Comparison of ENCODE assay signal across 9 mouse cellular contexts in the genomic region with DNA sequence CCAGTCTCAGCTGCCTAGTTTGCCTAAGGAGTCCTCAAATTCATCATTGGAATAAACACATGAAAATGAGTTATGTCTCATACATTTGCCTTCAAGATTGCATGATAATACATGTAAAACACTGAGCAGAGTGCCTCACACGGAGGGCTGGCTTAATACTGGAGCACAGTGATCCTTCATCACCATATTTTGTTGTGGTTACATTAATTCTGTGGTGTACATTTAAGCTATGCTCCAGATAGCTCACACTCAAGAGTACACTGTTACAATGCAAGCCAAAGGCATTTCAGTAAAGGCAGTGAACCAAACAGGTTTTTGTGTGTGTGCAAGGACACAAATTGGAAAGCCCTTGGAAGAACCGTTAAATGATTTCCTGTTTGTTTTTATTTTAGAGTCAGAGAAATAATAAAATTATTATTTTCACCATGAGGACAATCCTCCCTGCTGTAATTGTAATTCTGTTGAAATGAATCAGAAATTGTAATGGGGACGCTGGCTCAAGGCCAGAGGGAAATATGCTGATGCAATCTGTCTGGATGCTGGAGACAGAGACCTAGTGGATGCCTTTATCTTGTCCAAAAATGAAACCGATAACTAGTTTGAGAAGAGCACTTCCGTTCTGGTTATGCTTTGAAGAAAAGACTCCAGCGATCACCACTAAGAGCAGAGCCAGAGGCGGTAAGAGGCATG.
DNase-seq lines count a peak whose midpoint lies in the region; ATAC-seq and TF ChIP-seq lines count a peak whose summit lies in the region.
"Had no signal": no experiment of that assay in that cellular context is flagged by ENCODE, and none has a peak within 500 bp of the region (broad histone marks: within the 10 kb centered on the region; RNA-seq: fewer than 3 reads in every experiment).

No protein-coding gene starts in this region.

- no peak overlapping the region for H3K9ac ChIP-seq in stomach, embryonic 16.5 days (ENCODE audit: low read length)
- no peak overlapping the region for H3K9ac ChIP-seq in stomach, postnatal 0 days (ENCODE audit: low read length)
- no peak overlapping the region for H3K9ac ChIP-seq in hindbrain, embryonic 16.5 days (ENCODE audit: low read depth, low read length)
- H3K9ac ChIP-seq: neural tube, embryonic 13.5 days had no signal

- DNase-seq in cerebellum, postnatal 25 days = peak; percentile 15 to 57
- DNase-seq in cerebellum, adult 9-11 months = no peak
- no peak for DNase-seq in stomach, postnatal 0 days (ENCODE audit: low spot score)
- peak; percentile 20 to 34 for DNase-seq in kidney, postnatal 4 days
- peak; percentile 42 for DNase-seq in right cerebral cortex, postnatal 4 days
- no peak for DNase-seq in c-Kit-positive CD71-positive TER-119-positive erythroid progenitor cells, embryonic 14.5 days (ENCODE audit: low spot score)

- H3K4me3 ChIP-seq in stomach, embryonic 16.5 days (replicated peaks; ENCODE audit: low read length) = no peak overlapping the region
- no peak overlapping the region for H3K4me3 ChIP-seq in stomach, postnatal 0 days (ENCODE audit: low read depth, low read length)
- no peak overlapping the region for H3K4me3 ChIP-seq in hindbrain, embryonic 16.5 days (ENCODE audit: low read length)
- H3K4me3 ChIP-seq: neural tube, embryonic 13.5 days had no signal

- no peaks in the 10 kb centered on the region for H3K27me3 ChIP-seq in stomach, embryonic 16.5 days (ENCODE audit: control insufficient read depth, insufficient read depth, low read length)
- H3K27me3 ChIP-seq in stomach, postnatal 0 days (ENCODE audit: control insufficient read depth, insufficient read depth, low read length) = no peaks in the 10 kb centered on the region
- no peaks in the 10 kb centered on the region for H3K27me3 ChIP-seq in hindbrain, embryonic 16.5 days (replicated peaks; ENCODE audit: control insufficient read depth, insufficient read depth, low read length)
- H3K27me3 ChIP-seq: neural tube, embryonic 13.5 days had no signal

- no peaks in the 10 kb centered on the region for H3K9me3 ChIP-seq in stomach, embryonic 16.5 days (replicated peaks; ENCODE audit: control insufficient read depth, low read length)
- no peaks in the 10 kb centered on the region for H3K9me3 ChIP-seq in stomach, postnatal 0 days (ENCODE audit: control insufficient read depth, low read length)
- H3K9me3 ChIP-seq in hindbrain, embryonic 16.5 days (ENCODE audit: control insufficient read depth, low read length) = no peaks in the 10 kb centered on the region
- H3K9me3 ChIP-seq: neural tube, embryonic 13.5 days had no signal

- no peaks in the 10 kb centered on the region; the same call in 1 of the 2 replicates for H3K4me1 ChIP-seq in stomach, embryonic 16.5 days (ENCODE audit: control insufficient read depth, insufficient read depth, low read length)
- H3K4me1 ChIP-seq in stomach, postnatal 0 days (replicated peaks; ENCODE audit: control insufficient read depth, insufficient read depth) = no peaks in the 10 kb centered on the region
- H3K4me1 ChIP-seq in hindbrain, embryonic 16.5 days (ENCODE audit: control insufficient read depth, insufficient read depth, low read depth, low read length) = no peaks in the 10 kb centered on the region

- no peaks in the 10 kb centered on the region for H3K36me3 ChIP-seq in stomach, embryonic 16.5 days (ENCODE audit: control insufficient read depth, insufficient read depth, low read length)
- no peaks in the 10 kb centered on the region for H3K36me3 ChIP-seq in stomach, postnatal 0 days (ENCODE audit: control insufficient read depth, insufficient read depth, low read length)
- no peaks in the 10 kb centered on the region for H3K36me3 ChIP-seq in hindbrain, embryonic 16.5 days (ENCODE audit: control insufficient read depth, insufficient read depth, low read length)
- H3K36me3 ChIP-seq: neural tube, embryonic 13.5 days had no signal

- no peak overlapping the region for H3K4me2 ChIP-seq in stomach, embryonic 16.5 days (ENCODE audit: low read depth, low read length)
- H3K4me2 ChIP-seq in stomach, postnatal 0 days (replicated peaks; ENCODE audit: low read depth) = no peak overlapping the region
- H3K4me2 ChIP-seq in hindbrain, embryonic 16.5 days (ENCODE audit: low read length) = no peak overlapping the region
- H3K4me2 ChIP-seq: neural tube, embryonic 13.5 days had no signal

- no peak for TF ChIP-seq EP300 in stomach, postnatal 0 days (optimal IDR thresholded peaks at IDR 0.05)

- H3K27ac ChIP-seq in stomach, embryonic 16.5 days (ENCODE audit: low read length) = peak overlapping the region; percentile 24; the same call in 1 of the 2 replicates
- H3K27ac ChIP-seq in stomach, postnatal 0 days (replicated peaks) = no peak overlapping the region
- no peak overlapping the region for H3K27ac ChIP-seq in hindbrain, embryonic 16.5 days (ENCODE audit: low read depth, low read length)
- H3K27ac ChIP-seq: neural tube, embryonic 13.5 days had no signal

- TF ChIP-seq CTCF in stomach, postnatal 0 days (IDR thresholded peaks at IDR 0.05; ENCODE audit: low read depth) = no peak

- ATAC-seq in stomach, embryonic 16.5 days (ENCODE audit: insufficient read depth, low FRiP score) = no peak
- no peak for ATAC-seq in stomach, postnatal 0 days (ENCODE audit: low FRiP score, low TSS enrichment)
- ATAC-seq in hindbrain, embryonic 16.5 days = no peak

- WGBS in stomach, embryonic 16.5 days = 62% methylated on average over 7 of the region's 7 CpGs
- WGBS in stomach, postnatal 0 days = 59% methylated on average over 7 of the region's 7 CpGs
- 81% methylated on average over 7 of the region's 7 CpGs for WGBS in hindbrain, embryonic 16.5 days

Comparison
In these comparisons a context has a peak if more than half of its experiments do, and no peak if none do; other contexts are left out.
1. DNase-seq: peak in cerebellum, postnatal 25 days (2 of 2), kidney, postnatal 4 days (2 of 2) and right cerebral cortex, postnatal 4 days (single experiment); none in cerebellum, adult 9-11 months (single experiment), stomach, postnatal 0 days (single experiment) and c-Kit-positive CD71-positive TER-119-positive erythroid progenitor cells, embryonic 14.5 days (single experiment).